Mouse (Mus musculus) kidney, embryonic 16.5 days (tissue): ENCODE measurements at regions not wholly inside any gene's neighbourhood (a gene's known extent, or its start where the extent isn't known, plus 50 kb on each side); places are given as distances from the start of the nearest gene placed in this dataset.
"Not testable (repeated sequence)": the region's sequence is repeated elsewhere in the genome, so short reads cannot be mapped to it uniquely, and the experiment has no call there.

Experiments
- ATAC-seq: fragments of 200-750 bp; cut with Nextera tagmentation; 2 replicates; pipeline ENCODE4 v1.8.0; 2017; ENCODE audit warnings: moderate TSS enrichment; ENCODE audit not compliant: low FRiP score, low TSS enrichment
- H3K27ac ChIP-seq: fragments of 300-500 bp; sonication (generic); 2 replicates; pipeline ENCODE4 v1.5.1; 2014; ENCODE audit warnings: low read length
- H3K27me3 ChIP-seq: fragments of 300-500 bp; sonication (generic); 2 replicates; pipeline ENCODE4 v1.6.1; 2014; ENCODE audit warnings: low read length, control low read depth, mixed read lengths; ENCODE audit not compliant: insufficient read depth
- H3K36me3 ChIP-seq: fragments of 300-500 bp; sonication (generic); 2 replicates; pipeline ENCODE4 v1.6.1; 2014; ENCODE audit warnings: low read length, control low read depth, mixed read lengths; ENCODE audit not compliant: insufficient read depth
- H3K4me1 ChIP-seq: fragments of 300-500 bp; sonication (generic); 2 replicates; pipeline ENCODE4 v1.6.1; 2014; ENCODE audit warnings: low read length, control low read depth, mixed read lengths; ENCODE audit not compliant: insufficient read depth
- H3K4me2 ChIP-seq: fragments of 300-500 bp; sonication (generic); replicated peaks from 2 replicates; pipeline ENCODE4 v1.6.1; 2014; ENCODE audit warnings: low read depth, low read length
- H3K4me3 ChIP-seq: fragments of 300-500 bp; sonication (generic); 2 replicates; pipeline ENCODE4 v1.5.1; 2014; ENCODE audit warnings: mild to moderate bottlenecking, low read length
- H3K9ac ChIP-seq: fragments of 300-500 bp; sonication (generic); replicated peaks from 2 replicates; pipeline ENCODE4 v1.6.1; 2014; ENCODE audit warnings: low read length
- H3K9me3 ChIP-seq: fragments of 300-500 bp; sonication (generic); 2 replicates; pipeline ENCODE4 v1.6.1; 2016; ENCODE audit warnings: low read length, control low read depth
- WGBS: fragments of 180-500 bp; shearing (Covaris S2); extraction: QIAGEN DNeasy Blood & Tissue Kit; methylation state at CpG from one replicate; pipeline ENCODE4 v1.1.7; 2014; 5-methylcytosine and 5-hydroxymethylcytosine counted together

- H3K9ac ChIP-seq: no peak overlapping the region
- WGBS: 51% methylated on average over 5 of the region's 5 CpGs
- no peaks in the 10 kb centered on the region for H3K36me3 ChIP-seq
- no peak overlapping the region for H3K4me2 ChIP-seq
- no peaks in the 10 kb centered on the region for H3K27me3 ChIP-seq
- ATAC-seq: no peak
- no peak overlapping the region for H3K27ac ChIP-seq
- no peak overlapping the region for H3K4me3 ChIP-seq
- H3K9me3 ChIP-seq: no peaks in the 10 kb centered on the region
- H3K4me1 ChIP-seq: no peaks in the 10 kb centered on the region
These were observed 166.3 kb upstream of the Rpl38 start for GRCm38 (mm10) chr11:114501869-114502540.

GRCm38 (mm10) chr11:114500416-114500815, 167.9 kb upstream of the Rpl38 start:
- no peak overlapping the region for H3K4me3 ChIP-seq

GRCm38 (mm10) chr11:114499665-114500064, 168.7 kb upstream of the Rpl38 start:
- no peaks in the 10 kb centered on the region for H3K36me3 ChIP-seq
- no peaks in the 10 kb centered on the region for H3K4me1 ChIP-seq
- H3K27ac ChIP-seq: no peak overlapping the region
- peaks cover 3% of the 10 kb centered on the region; the same call in 1 of the 2 replicates for H3K27me3 ChIP-seq
- H3K9me3 ChIP-seq: no peaks in the 10 kb centered on the region
- no peak overlapping the region for H3K4me2 ChIP-seq
- ATAC-seq: no peak
- H3K4me3 ChIP-seq: no peak overlapping the region
- no peak overlapping the region for H3K9ac ChIP-seq
- 86% methylated on average over 12 of the region's 12 CpGs for WGBS

More at GRCm38 (mm10) chr11:114500416-114500815, 167.9 kb upstream of the Rpl38 start:
- Histone ChIP-seq H3K36me3 (no peaks in the 10 kb centered on the region), H3K9ac (no peak overlapping the region), H3K4me1 (no peaks in the 10 kb centered on the region), H3K4me2 (no peak overlapping the region), H3K9me3 (no peaks in the 10 kb centered on the region), H3K27ac (no peak overlapping the region), H3K27me3 (0 out of 2 replicates have a peak, but pooled peaks cover 2% of the 10 kb centered on the region)
- WGBS: 93% methylated on average over 7 of the region's 7 CpGs
- no peak for ATAC-seq

- Histone ChIP-seq H3K4me3 (no peak overlapping the region), H3K9me3 (no peaks in the 10 kb centered on the region), H3K9ac (no peak overlapping the region), H3K27ac (no peak overlapping the region), H3K27me3 (peaks cover 22% of the 10 kb centered on the region), H3K36me3 (no peaks in the 10 kb centered on the region), H3K4me2 (no peak overlapping the region), H3K4me1 (no peaks in the 10 kb centered on the region)
- ATAC-seq: no peak
- WGBS: 50% methylated on average over 5 of the region's 5 CpGs
These were observed 172.8 kb upstream of the Rpl38 start for GRCm38 (mm10) chr11:114495520-114495921.

- Histone ChIP-seq H3K9me3 (no peaks in the 10 kb centered on the region), H3K36me3 (no peaks in the 10 kb centered on the region), H3K4me1 (peaks cover 10% of the 10 kb centered on the region; the same call in 1 of the 2 replicates), H3K9ac (no peak overlapping the region), H3K27ac (no peak overlapping the region), H3K27me3 (peaks cover 25% of the 10 kb centered on the region), H3K4me3 (no peak overlapping the region), H3K4me2 (no peak overlapping the region)
- WGBS: 13% methylated on average over 8 of the region's 8 CpGs
- no peak for ATAC-seq
These were observed 181.9 kb upstream of the Rpl38 start for GRCm38 (mm10) chr11:114486455-114486854.

- Histone ChIP-seq H3K4me1 (peaks cover 10% of the 10 kb centered on the region; the same call in 1 of the 2 replicates), H3K36me3 (no peaks in the 10 kb centered on the region), H3K27me3 (peaks cover 24% of the 10 kb centered on the region), H3K27ac (no peak overlapping the region), H3K9ac (no peak overlapping the region), H3K4me3 (no peak overlapping the region), H3K9me3 (no peaks in the 10 kb centered on the region), H3K4me2 (no peak overlapping the region)
- no peak for ATAC-seq
- WGBS: 63% methylated on average over 15 of the region's 15 CpGs
These were observed 182.9 kb upstream of the Rpl38 start for GRCm38 (mm10) chr11:114485429-114485828.

- 82% methylated on average over 4 of the region's 4 CpGs for WGBS
- no peaks in the 10 kb centered on the region for H3K9me3 ChIP-seq
- peaks cover 19% of the 10 kb centered on the region for H3K27me3 ChIP-seq
- H3K36me3 ChIP-seq: no peaks in the 10 kb centered on the region
- no peak overlapping the region for H3K4me3 ChIP-seq
- no peak overlapping the region for H3K4me2 ChIP-seq
- H3K27ac ChIP-seq: no peak overlapping the region
- peaks cover 10% of the 10 kb centered on the region; the same call in 1 of the 2 replicates for H3K4me1 ChIP-seq
- no peak for ATAC-seq
- H3K9ac ChIP-seq: no peak overlapping the region
These were observed 183.7 kb upstream of the Rpl38 start for GRCm38 (mm10) chr11:114484668-114484953.

- H3K4me2 ChIP-seq: no peak overlapping the region
- 37% methylated on average over 12 of the region's 12 CpGs for WGBS
- no peak overlapping the region for H3K27ac ChIP-seq
- H3K27me3 ChIP-seq: peaks cover 19% of the 10 kb centered on the region
- H3K9me3 ChIP-seq: no peaks in the 10 kb centered on the region
- no peak overlapping the region for H3K4me3 ChIP-seq
- peaks cover 10% of the 10 kb centered on the region; the same call in 1 of the 2 replicates for H3K4me1 ChIP-seq
- H3K36me3 ChIP-seq: no peaks in the 10 kb centered on the region
- no peak overlapping the region for H3K9ac ChIP-seq
- no peak for ATAC-seq
These were observed 184.3 kb upstream of the Rpl38 start for GRCm38 (mm10) chr11:114483823-114484667.

- Histone ChIP-seq H3K27me3 (peaks cover 19% of the 10 kb centered on the region), H3K4me1 (peaks cover 15% of the 10 kb centered on the region)
- not testable (repeated sequence) for H3K36me3 ChIP-seq, H3K9me3 ChIP-seq, ATAC-seq, H3K9ac ChIP-seq, H3K4me3 ChIP-seq, H3K27ac ChIP-seq, H3K4me2 ChIP-seq
- WGBS: 57% methylated on average over 7 of the region's 7 CpGs
These were observed 185.0 kb upstream of the Rpl38 start for GRCm38 (mm10) chr11:114483350-114483749.

GRCm38 (mm10) chr11:114482070-114482469, 186.3 kb upstream of the Rpl38 start:
- Histone ChIP-seq H3K27me3 (peaks cover 8% of the 10 kb centered on the region), H3K9me3 (no peaks in the 10 kb centered on the region), H3K27ac (no peak overlapping the region), H3K36me3 (no peaks in the 10 kb centered on the region), H3K4me3 (no peak overlapping the region), H3K4me2 (no peak overlapping the region), H3K4me1 (peaks cover 16% of the 10 kb centered on the region), H3K9ac (no peak overlapping the region)
- ATAC-seq: no peak
- WGBS: 68% methylated on average over 10 of the region's 10 CpGs
